Mouse (Mus musculus) cerebellum, postnatal 14 days (tissue): ENCODE measurements around the gene Pdgfb.

ENCODE experiments used
- DNase-seq, 2 experiments: peaks; one replicate each; pipeline ENCODE4 v3.0.0; 2021; ENCODE audit warnings: mixed read lengths in 2 of 2

The Pdgfb gene

DNA sequence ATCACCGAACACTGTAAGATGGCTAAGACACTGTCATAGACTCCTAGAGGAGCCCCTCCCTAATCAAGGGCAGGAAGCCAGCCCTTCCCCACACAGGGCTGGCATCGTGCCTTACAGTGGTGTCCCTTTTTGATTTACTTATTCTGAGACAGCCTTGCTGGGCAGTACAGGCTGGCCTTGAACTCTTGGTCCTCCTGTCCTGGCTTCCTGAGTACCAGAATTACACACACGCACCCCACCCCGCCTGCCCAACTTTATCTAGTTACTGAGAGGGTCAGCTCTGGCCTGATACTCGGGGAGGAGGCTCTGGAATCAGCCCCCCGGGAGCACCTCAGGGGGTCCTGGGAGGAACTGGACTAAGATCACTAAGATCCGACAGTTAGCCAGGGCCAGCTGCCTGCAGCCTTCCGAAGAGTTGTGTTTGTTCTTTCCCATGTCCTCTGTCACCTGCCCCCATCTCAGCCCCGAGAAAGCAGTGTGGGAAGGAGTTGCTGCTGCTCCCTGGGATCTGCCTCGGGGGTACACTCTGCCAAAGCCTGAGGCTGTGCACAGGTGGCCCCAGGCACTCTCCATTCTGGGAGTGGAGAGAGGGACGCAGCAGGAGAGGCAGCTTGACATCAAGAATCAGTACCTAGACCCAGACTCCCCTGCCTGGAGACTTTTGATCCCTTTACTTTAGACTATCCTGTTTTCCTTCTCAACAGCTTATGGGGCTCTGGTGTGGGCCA lies 62.1 kb downstream of the Pdgfb start:
- no peak for DNase-seq

DNA sequence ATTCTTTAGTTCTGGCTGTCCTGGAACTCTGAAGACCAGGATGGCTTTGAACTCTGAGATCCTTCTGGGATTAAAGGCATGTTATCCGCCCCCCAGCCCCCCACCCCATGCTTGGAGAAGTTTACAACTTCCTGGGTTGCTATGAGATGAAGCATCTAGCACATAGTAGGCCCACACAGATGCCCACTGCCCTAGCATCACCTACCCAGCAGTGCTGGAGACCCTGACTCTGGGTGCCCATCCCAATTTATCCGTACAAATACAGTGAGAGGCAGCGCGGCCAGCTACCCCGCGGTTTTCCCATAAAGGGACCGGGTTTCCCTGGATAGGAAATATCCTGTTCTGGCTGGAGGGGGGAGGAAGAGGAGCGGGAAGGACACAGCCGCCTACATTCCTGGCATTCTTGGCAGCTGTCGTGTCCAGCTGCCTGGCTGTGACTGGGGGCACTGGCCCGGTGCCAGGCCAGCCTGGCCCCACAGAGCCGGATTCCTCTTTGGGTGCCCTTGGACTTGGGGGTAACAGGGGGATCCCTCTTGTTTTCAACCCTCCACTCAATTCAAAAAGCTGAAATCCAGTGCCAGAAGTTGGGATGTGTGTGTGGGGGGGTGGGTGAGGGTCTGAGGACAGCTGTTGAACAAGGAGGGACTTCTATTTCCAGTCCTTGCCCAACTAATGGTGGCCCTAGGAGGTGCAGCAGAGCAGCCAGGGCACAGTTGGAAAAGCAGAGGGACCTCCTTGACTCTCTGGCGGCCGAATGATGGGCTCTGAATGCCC lies 62.9 kb downstream of the Pdgfb start:
- DNase-seq, result no peak

DNA sequence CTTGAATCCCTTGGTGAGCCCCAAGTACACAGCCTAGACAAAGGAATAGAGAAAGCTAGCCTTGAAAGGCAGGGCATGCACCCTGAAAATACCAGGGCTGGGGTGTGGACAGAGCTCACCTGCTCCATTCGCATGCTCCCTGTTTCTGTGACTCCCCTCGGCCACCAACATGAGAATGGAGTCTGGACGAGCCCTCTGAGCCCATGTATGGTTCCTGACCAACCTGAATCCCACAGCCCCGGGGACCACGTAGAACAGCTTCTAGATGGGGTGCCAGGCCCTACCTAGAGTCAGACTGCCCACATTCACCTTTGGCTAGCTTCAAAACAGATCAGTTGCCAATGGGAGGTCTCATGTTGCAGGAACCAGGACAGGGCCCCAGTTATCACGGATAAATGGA lies 63.6 kb downstream of the Pdgfb start:
- DNase-seq, result no peak

DNA sequence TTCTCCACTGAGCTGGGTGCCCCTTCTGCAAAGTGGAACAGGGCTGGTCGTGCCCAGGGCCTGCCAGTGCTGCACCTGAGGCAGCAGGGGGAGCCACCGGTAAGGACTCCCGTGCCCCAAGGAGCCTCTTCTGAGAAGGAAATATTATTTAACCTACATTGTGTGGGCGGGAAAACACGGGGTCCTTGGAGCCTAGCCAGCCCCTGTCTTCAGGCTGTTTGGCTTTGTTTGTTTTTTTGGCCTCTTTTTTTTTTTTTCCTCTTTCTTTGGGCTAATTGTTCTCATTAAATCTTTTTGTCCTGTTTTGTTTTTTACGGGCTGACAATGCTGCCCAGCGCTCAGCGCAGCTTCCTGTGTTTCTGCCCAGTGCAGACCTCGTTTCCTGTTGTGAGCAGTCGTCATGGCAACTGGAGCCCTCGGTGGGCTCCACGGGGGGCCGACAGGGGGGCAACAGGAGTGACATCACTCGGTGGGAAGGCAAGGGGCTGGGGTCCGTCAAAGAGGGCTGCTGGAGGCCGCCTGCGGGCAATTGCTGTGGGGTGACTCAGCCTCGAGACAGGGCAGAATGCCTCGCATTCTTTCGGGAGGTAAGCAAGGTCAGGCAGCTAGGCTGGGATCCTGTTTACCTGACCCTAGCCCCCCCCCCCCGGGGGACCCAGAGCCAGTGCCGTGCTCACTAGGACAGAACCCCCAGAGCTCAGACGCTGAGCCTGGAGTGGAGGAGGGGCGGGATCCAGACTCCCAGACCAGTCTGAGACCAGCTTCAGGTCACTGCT lies 64.3 kb downstream of the Pdgfb start:
- DNase-seq, result peak; percentile 76 to 82

DNA sequence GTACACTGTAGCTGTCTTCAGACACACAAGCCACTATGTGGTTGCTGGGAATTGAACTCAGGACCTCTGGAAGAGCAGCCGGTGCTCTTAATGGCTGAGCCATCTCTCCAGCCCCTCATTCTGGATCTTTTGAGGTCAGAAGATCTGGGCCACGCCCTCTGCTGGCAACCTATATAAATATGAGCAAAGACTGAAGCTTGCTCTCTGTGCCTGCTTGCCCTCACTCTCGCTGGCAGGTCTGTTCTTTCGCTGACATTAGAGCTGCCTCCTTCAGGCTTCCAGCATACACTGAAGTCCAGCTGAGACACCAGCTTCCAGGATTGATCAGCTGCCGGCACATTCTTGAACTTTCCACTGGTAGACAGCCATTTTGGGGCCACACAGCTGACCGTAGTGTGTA lies 67.1 kb downstream of the Pdgfb start:
- DNase-seq, result peak in 1 of 2 experiments; percentile 46

DNA sequence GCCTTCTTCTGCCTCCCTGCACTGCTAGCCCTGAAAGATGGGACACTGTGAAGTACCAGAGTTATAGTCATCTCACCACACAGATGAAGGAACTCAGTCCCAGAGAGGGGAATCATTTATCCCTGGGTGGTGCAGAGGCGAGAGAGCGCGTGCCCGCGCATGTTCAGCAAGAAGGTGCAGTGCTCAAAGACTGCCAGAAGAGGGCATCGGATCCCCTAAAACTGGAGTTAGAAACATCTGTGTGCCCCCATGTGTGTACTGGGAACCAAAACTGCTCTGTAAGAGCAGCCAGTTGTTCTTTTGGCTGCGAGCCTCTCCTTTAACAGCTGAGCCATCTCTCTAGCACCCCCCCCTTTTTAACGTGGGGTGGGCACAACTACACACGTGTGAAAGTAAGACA lies 68.0 kb downstream of the Pdgfb start:
- DNase-seq, result peak in 1 of 2 experiments; percentile 48

DNA sequence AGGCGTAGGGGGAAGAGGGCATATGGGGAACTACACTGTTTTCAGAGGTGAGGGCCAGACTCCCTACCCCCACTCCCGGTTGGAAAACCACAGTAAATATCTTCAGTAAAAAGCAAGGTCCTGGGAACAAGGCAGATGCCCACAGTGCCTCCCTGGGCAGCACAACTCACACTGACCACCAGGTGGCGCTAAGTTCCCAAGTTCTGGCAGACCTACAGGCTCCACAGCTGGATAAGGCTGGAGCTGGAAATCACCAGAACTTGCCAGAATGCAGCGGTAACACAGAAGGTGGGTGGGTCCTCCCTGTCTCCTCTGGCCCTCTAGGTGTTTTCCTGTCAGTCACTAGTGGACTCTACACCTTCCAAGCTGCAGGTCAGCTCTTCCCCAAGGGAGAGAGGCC lies 68.8 kb downstream of the Pdgfb start:
- peak; percentile 86 to 91 for DNase-seq
